Mouse (Mus musculus) limb, embryonic 14.5 days (tissue): ENCODE data around the gene Sytl3. TPM values are rescaled to one million over a fixed set of nuclear protein-coding genes. Genes with fewer than 3 reads are reported as not detected.
"Not testable (repeated sequence)": the region's sequence is repeated elsewhere in the genome, so short reads cannot be mapped to it uniquely, and the experiment has no call there.

Experiments
- ATAC-seq: fragments of 200-750 bp; cut with Nextera tagmentation; 2 replicates; pipeline ENCODE4 v1.8.0; 2017; ENCODE audit warnings: low read depth, moderate number of reproducible peaks, moderate TSS enrichment; ENCODE audit not compliant: low FRiP score
- DNase-seq: peaks from one replicate; pipeline ENCODE4 v3.0.0-alpha.2; 2015; ENCODE audit warnings: low spot score
- H3K27ac ChIP-seq: fragments of 300-500 bp; sonication (generic); replicated peaks from 2 replicates; pipeline ENCODE4 v1.5.1; 2014; ENCODE audit warnings: low read depth, mild to moderate bottlenecking, low read length, moderate library complexity, mixed read lengths
- H3K27me3 ChIP-seq: fragments of 300-500 bp; sonication (generic); 2 replicates; pipeline ENCODE4 v1.6.1; 2014; ENCODE audit warnings: low read length, mixed read lengths; ENCODE audit not compliant: control insufficient read depth, insufficient read depth
- H3K36me3 ChIP-seq: fragments of 300-500 bp; sonication (generic); 2 replicates; pipeline ENCODE4 v1.6.1; 2014; ENCODE audit warnings: mild to moderate bottlenecking, low read length, moderate library complexity, mixed read lengths; ENCODE audit not compliant: control insufficient read depth, insufficient read depth
- H3K4me1 ChIP-seq: fragments of 300-500 bp; sonication (generic); 2 replicates; pipeline ENCODE4 v1.6.1; 2014; ENCODE audit warnings: antibody characterized with exemption, low read length, mixed read lengths; ENCODE audit not compliant: control insufficient read depth, insufficient read depth
- H3K4me2 ChIP-seq: fragments of 300-500 bp; sonication (generic); replicated peaks from 2 replicates; pipeline ENCODE4 v1.6.1; 2014; ENCODE audit warnings: low read depth, mild to moderate bottlenecking, low read length, moderate library complexity; ENCODE audit not compliant: severe bottlenecking
- H3K4me3 ChIP-seq: fragments of 300-500 bp; sonication (generic); replicated peaks from 2 replicates; pipeline ENCODE4 v1.5.1; 2014; ENCODE audit warnings: low read length
- H3K9ac ChIP-seq: fragments of 300-500 bp; sonication (generic); 2 replicates; pipeline ENCODE4 v1.6.1; 2014; ENCODE audit warnings: mild to moderate bottlenecking, low read depth, low read length, moderate library complexity; ENCODE audit not compliant: severe bottlenecking
- H3K9me3 ChIP-seq: fragments of 300-500 bp; sonication (generic); 2 replicates; pipeline ENCODE4 v1.6.1; 2016; ENCODE audit warnings: low read length; ENCODE audit not compliant: control insufficient read depth
- WGBS: fragments of 180-500 bp; shearing (Covaris S2); extraction: QIAGEN DNeasy Blood & Tissue Kit; methylation state at CpG from one replicate; pipeline ENCODE4 v1.1.7; 2014; 5-methylcytosine and 5-hydroxymethylcytosine counted together
- polyA plus RNA-seq, 2 experiments: library from polyadenylated mRNA; depleted of rRNA in 1 of 2; stranded (reverse) in 1 of 2; unstranded in 1 of 2; fragments of >200 nt; fragmentation: Nextera tagmentation in 1 of 2; extraction: Ambion mirVana in 1 of 2; gene quantifications; 2 replicates each; pipeline versions ENCODE4 v1.2.1 to v1.2.3; 2012 to 2014

The Sytl3 gene
- polyA plus RNA-seq, 2 experiments, result 0.10 to 0.26 TPM

GRCm38 (mm10) chr17:6700077-6700476 lies 41.2 kb downstream of the Sytl3 start:
- not testable (repeated sequence) for H3K9me3 ChIP-seq, H3K36me3 ChIP-seq, ATAC-seq, DNase-seq, H3K27me3 ChIP-seq, H3K4me3 ChIP-seq, H3K4me1 ChIP-seq, H3K9ac ChIP-seq, H3K27ac ChIP-seq, H3K4me2 ChIP-seq
- 73% methylated on average over 3 of the region's 7 CpGs for WGBS

- not testable (repeated sequence) for ATAC-seq, H3K4me3 ChIP-seq, H3K27me3 ChIP-seq, H3K4me1 ChIP-seq, H3K9me3 ChIP-seq, H3K27ac ChIP-seq, H3K36me3 ChIP-seq, H3K9ac ChIP-seq, DNase-seq, H3K4me2 ChIP-seq
- WGBS, result 50% methylated on average over 1 of the region's 8 CpGs
Measured at GRCm38 (mm10) chr17:6702625-6703221, 43.8 kb downstream of the Sytl3 start.

GRCm38 (mm10) chr17:6703381-6704270 lies 44.7 kb downstream of the Sytl3 start:
- 0 out of 2 replicates have a peak, but pooled peaks have one; percentile 21 for ATAC-seq
- H3K4me1 ChIP-seq, H3K36me3 ChIP-seq, H3K27ac ChIP-seq, H3K4me3 ChIP-seq, H3K9me3 ChIP-seq, H3K27me3 ChIP-seq, DNase-seq, H3K4me2 ChIP-seq, H3K9ac ChIP-seq: not testable (repeated sequence)
- 37% methylated on average over 6 of the region's 9 CpGs for WGBS

- not testable (repeated sequence) for H3K4me3 ChIP-seq, H3K27me3 ChIP-seq, DNase-seq, H3K9me3 ChIP-seq, H3K4me2 ChIP-seq, H3K4me1 ChIP-seq, H3K27ac ChIP-seq, ATAC-seq, H3K36me3 ChIP-seq, H3K9ac ChIP-seq
- WGBS, result 84% methylated on average over 5 of the region's 5 CpGs
Measured at GRCm38 (mm10) chr17:6706448-6706847, 47.6 kb downstream of the Sytl3 start.

GRCm38 (mm10) chr17:6707422-6707821 lies 48.5 kb downstream of the Sytl3 start:
- not testable (repeated sequence) for H3K4me2 ChIP-seq, H3K9ac ChIP-seq, DNase-seq, H3K36me3 ChIP-seq, H3K9me3 ChIP-seq, H3K27me3 ChIP-seq, ATAC-seq, H3K4me1 ChIP-seq, H3K27ac ChIP-seq, H3K4me3 ChIP-seq
- 85% methylated on average over 5 of the region's 5 CpGs for WGBS

GRCm38 (mm10) chr17:6708194-6708593 lies 49.3 kb downstream of the Sytl3 start:
- not testable (repeated sequence) for DNase-seq

GRCm38 (mm10) chr17:6713483-6713882 lies 54.6 kb downstream of the Sytl3 start:
- not testable (repeated sequence) for H3K4me1 ChIP-seq, ATAC-seq, H3K4me3 ChIP-seq, H3K9ac ChIP-seq, H3K27ac ChIP-seq, H3K9me3 ChIP-seq, H3K4me2 ChIP-seq, H3K27me3 ChIP-seq, H3K36me3 ChIP-seq, DNase-seq
- WGBS, result 57% methylated on average over 2 of the region's 2 CpGs

More at GRCm38 (mm10) chr17:6708194-6708593, 49.3 kb downstream of the Sytl3 start:
- H3K4me2 ChIP-seq, H3K36me3 ChIP-seq, H3K27ac ChIP-seq, ATAC-seq, H3K4me1 ChIP-seq, H3K9me3 ChIP-seq, H3K9ac ChIP-seq, H3K4me3 ChIP-seq, H3K27me3 ChIP-seq: not testable (repeated sequence)
- 52% methylated on average over 2 of the region's 2 CpGs for WGBS

- H3K9me3 ChIP-seq, H3K27ac ChIP-seq, DNase-seq, H3K27me3 ChIP-seq, H3K4me2 ChIP-seq, H3K9ac ChIP-seq, H3K4me3 ChIP-seq, ATAC-seq, H3K4me1 ChIP-seq, H3K36me3 ChIP-seq: not testable (repeated sequence)
- 77% methylated on average over 7 of the region's 8 CpGs for WGBS
Measured at GRCm38 (mm10) chr17:6713944-6714343, 55.1 kb downstream of the Sytl3 start.
